Mouse (Mus musculus) kidney, adult 2 months (tissue): ENCODE data around the gene Tmem95. TPM values are rescaled to one million over a fixed set of nuclear protein-coding genes. Genes with fewer than 3 reads are reported as not detected.

Source experiments
- DNase-seq: peaks from one replicate; pipeline ENCODE4 v3.0.0; 2021
- H3K27ac ChIP-seq: fragments of 200-500 bp; 2 replicates; pipeline ENCODE4 v1.5.1; 2012; ENCODE audit warnings: low read depth, low read length, control low read depth, inconsistent platforms; ENCODE audit not compliant: insufficient read depth
- H3K27me3 ChIP-seq: fragments of 200-500 bp; replicated peaks from 2 replicates; pipeline ENCODE4 v1.6.1; 2012; ENCODE audit warnings: mild to moderate bottlenecking, moderate library complexity, low read length, inconsistent platforms; ENCODE audit not compliant: control insufficient read depth, insufficient read depth
- H3K36me3 ChIP-seq: fragments of 200-500 bp; 2 replicates; pipeline ENCODE4 v1.6.1; 2012; ENCODE audit warnings: mild to moderate bottlenecking, moderate library complexity, low read length, inconsistent platforms; ENCODE audit not compliant: control insufficient read depth, insufficient read depth
- H3K4me1 ChIP-seq: fragments of 200-500 bp; 2 replicates; pipeline ENCODE4 v1.6.1; 2011; ENCODE audit warnings: low read length; ENCODE audit not compliant: control insufficient read depth, insufficient read depth
- H3K4me3 ChIP-seq: fragments of 200-500 bp; 2 replicates; pipeline ENCODE4 v1.5.1; 2011; ENCODE audit warnings: mild to moderate bottlenecking, low read depth, low read length, control low read depth; ENCODE audit not compliant: insufficient read depth
- CTCF ChIP-seq: fragments of 200-500 bp; conservative IDR thresholded peaks from 2 replicates; pipeline ENCODE4 v1.5.1; 2011; ENCODE audit warnings: low read depth, mild to moderate bottlenecking, control low read depth, low read length, moderate library complexity, mixed read lengths; ENCODE audit not compliant: insufficient read depth, insufficient read length
- POLR2A ChIP-seq: fragments of 200-500 bp; IDR thresholded peaks from one replicate; pipeline ENCODE4 v1.6.1; 2011; ENCODE audit warnings: low read depth, low read length, control low read depth
- WGBS: fragments of 180-500 bp; shearing (Covaris S2); methylation state at CpG from one replicate; pipeline ENCODE4 v1.1.7; 2018; 5-methylcytosine and 5-hydroxymethylcytosine counted together
- polyA plus RNA-seq: library from polyadenylated mRNA; depleted of rRNA; stranded (reverse); fragments of >200 nt; gene quantifications from 2 replicates; pipeline ENCODE4 v1.2.3, GENCODE M21; 2012

Tmem95 gene
- polyA plus RNA-seq, 1 experiment = not detected

- Histone ChIP-seq H3K27me3 (no peaks in the 10 kb centered on the region), H3K4me3 (peak overlapping the region; percentile 98), H3K27ac (no peak overlapping the region), H3K36me3 (peaks cover 9% of the 10 kb centered on the region; the same call in 1 of the 2 replicates), H3K4me1 (peaks cover 17% of the 10 kb centered on the region)
- DNase-seq = no peak
- 36% methylated on average over 9 of the region's 9 CpGs for WGBS
- TF ChIP-seq CTCF (no peak), POLR2A (no peak)
Measured at GRCm38 (mm10) chr11:69914917-69915430, 37.2 kb upstream of the Tmem95 start.

GRCm38 (mm10) chr11:69914372-69914764 is 36.5 kb upstream of the Tmem95 start:
- peaks cover 9% of the 10 kb centered on the region; the same call in 1 of the 2 replicates for H3K36me3 ChIP-seq
- no peak for TF ChIP-seq POLR2A
- TF ChIP-seq CTCF = no peak

GRCm38 (mm10) chr11:69913554-69914371 is 35.9 kb upstream of the Tmem95 start, which contains the start of gene Gps2:
Gene Gps2 (plus strand): TSS chr11:69913888.
- peak within 1 kb of the TSS; percentile 98 for H3K4me3 ChIP-seq
- no peaks in the 10 kb centered on the region for H3K27me3 ChIP-seq
- peak within 1 kb of the TSS; percentile 65 for H3K27ac ChIP-seq
- 2% methylated on average over 61 of the region's 61 CpGs for WGBS
- peaks cover 9% of the 10 kb centered on the region; the same call in 1 of the 2 replicates for H3K36me3 ChIP-seq
- peak; percentile 96 for DNase-seq
- TF ChIP-seq POLR2A = peak; percentile 53
- no peak for TF ChIP-seq CTCF
- H3K4me1 ChIP-seq = peaks cover 17% of the 10 kb centered on the region

More at GRCm38 (mm10) chr11:69914372-69914764, 36.5 kb upstream of the Tmem95 start:
- no peak for DNase-seq
- peaks cover 17% of the 10 kb centered on the region for H3K4me1 ChIP-seq
- peak overlapping the region; percentile 98 for H3K4me3 ChIP-seq
- H3K27ac ChIP-seq = peak overlapping the region; percentile 65
- WGBS = 1% methylated on average over 17 of the region's 17 CpGs
- no peaks in the 10 kb centered on the region for H3K27me3 ChIP-seq

- WGBS = 72% methylated on average over 15 of the region's 15 CpGs
- Histone ChIP-seq H3K4me3 (peak overlapping the region; percentile 54), H3K27ac (0 out of 2 replicates have a peak overlapping the region, but pooled peaks have one; percentile 6), H3K27me3 (no peaks in the 10 kb centered on the region), H3K4me1 (peaks cover 21% of the 10 kb centered on the region), H3K36me3 (peaks cover 7% of the 10 kb centered on the region; the same call in 1 of the 2 replicates)
- no peak for TF ChIP-seq POLR2A
- no peak for TF ChIP-seq CTCF
- DNase-seq = no peak
Measured at GRCm38 (mm10) chr11:69912716-69913530, 35.1 kb upstream of the Tmem95 start.

- peaks cover 25% of the 10 kb centered on the region for H3K4me1 ChIP-seq
- peak overlapping the region; percentile 81 for H3K27ac ChIP-seq
- TF ChIP-seq POLR2A (no peak), CTCF (no peak)
- peaks cover 5% of the 10 kb centered on the region; the same call in 1 of the 2 replicates for H3K36me3 ChIP-seq
- 70% methylated on average over 6 of the region's 6 CpGs for WGBS
- no peaks in the 10 kb centered on the region for H3K27me3 ChIP-seq
- no peak for DNase-seq
- peak overlapping the region; percentile 37 for H3K4me3 ChIP-seq
Measured at GRCm38 (mm10) chr11:69911701-69912100, 33.9 kb upstream of the Tmem95 start.

GRCm38 (mm10) chr11:69910781-69911560 is 33.2 kb upstream of the Tmem95 start:
- peak overlapping the region; percentile 39 for H3K4me3 ChIP-seq
- peaks cover 25% of the 10 kb centered on the region for H3K4me1 ChIP-seq
- WGBS = 56% methylated on average over 17 of the region's 17 CpGs
- peak; percentile 95 for DNase-seq
- no peaks in the 10 kb centered on the region for H3K27me3 ChIP-seq
- H3K27ac ChIP-seq = peak overlapping the region; percentile 81
- peaks cover under 1% of the 10 kb centered on the region; the same call in 1 of the 2 replicates for H3K36me3 ChIP-seq
- TF ChIP-seq POLR2A (peak; percentile 4), CTCF (no peak)
